Mouse (Mus musculus): Measurements from ENCODE around the gene Tm9sf1. TPM values are rescaled to one million over a fixed set of nuclear protein-coding genes. Genes with fewer than 3 reads are reported as not detected.

The Tm9sf1 gene
- total RNA-seq, 2 experiments from 2014 or later, result 15.8 to 17.6 TPM

DNA sequence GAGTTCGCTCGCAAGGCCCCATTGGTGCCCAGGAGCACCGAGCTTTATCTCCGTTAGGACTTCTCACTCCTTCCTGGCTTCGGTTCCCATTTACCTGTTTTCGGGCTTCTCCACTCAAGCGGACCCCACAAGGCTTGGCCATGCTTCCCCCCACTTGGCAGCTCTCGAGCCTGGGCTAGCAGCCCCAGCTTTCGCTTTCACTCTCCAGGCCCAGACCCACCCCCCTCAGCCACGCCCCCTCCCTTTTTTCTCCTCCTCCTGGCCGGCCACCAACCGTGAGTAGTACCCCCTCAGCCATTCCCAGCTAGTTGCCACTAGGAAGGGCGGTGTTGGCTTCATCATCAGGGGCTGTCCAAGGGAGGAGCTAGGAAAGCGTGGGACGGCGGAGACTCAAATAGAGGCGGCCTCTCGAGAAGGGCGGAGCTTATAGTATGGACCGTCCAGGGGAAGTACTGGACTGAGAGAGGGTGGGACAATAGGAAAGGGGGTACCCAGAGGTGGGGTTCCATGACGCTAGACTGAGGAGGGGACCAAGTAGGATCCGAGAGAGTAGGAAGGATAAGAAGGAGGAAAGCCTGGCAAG, 52.8 kb downstream of the Tm9sf1 start, which contains the start of gene Psme2:
TSS of gene Psme2 (minus strand) at position 366 of the 583 bp plus-strand sequence.
- peak; percentile 96 for DNase-seq

DNA sequence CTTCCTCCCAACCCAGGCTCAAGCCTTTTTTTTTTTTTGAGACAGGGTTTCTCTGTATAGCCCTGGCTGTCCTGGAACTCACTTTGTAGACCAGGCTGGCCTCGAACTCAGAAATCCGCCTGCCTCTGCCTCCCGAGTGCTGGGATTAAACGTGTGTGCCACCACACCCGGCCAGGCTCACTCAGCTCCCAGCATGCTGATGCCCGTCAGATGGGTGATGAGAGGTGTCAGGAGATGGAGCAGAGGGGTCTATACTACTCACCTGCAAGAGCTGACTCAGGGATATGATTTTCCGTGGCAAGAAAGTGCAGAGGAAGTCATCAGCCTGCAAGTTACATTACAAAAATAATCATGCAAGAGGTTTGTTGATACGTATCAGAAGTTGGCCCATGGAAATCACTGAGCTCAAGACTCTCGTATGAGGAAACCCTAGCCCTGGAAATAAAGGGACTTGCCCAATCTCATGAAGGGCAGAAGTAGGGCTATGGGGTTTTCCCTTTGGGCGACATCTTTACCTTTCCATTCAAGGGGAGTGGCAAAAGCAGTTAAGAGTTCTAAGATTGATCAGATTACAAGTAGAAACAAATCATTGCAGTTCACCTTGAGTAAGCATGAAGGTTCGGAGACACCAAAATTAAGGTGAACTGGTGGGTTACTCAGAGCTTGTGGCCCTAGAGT, 53.7 kb downstream of the Tm9sf1 start:
- no peak for DNase-seq

DNA sequence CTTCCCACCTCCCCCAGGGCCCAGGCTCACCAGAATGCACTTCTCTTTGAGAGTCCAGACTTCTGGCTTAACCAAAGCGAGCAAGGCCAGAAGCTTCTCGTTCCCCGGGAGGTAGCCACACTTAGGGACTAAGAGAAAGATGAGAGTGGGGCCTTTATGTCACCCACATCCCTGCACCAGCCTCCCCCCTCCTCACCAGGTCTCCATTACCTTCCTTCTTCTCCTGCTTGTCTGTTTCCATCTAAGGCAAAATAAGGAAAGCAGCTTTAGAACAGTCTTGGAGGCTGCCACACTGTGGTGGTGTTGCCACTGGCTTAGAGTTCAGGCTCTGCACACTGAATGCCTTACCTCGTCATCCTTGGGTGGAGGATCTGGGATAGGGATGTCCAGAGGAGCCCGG, 54.3 kb downstream of the Tm9sf1 start:
- no peak for DNase-seq

DNA sequence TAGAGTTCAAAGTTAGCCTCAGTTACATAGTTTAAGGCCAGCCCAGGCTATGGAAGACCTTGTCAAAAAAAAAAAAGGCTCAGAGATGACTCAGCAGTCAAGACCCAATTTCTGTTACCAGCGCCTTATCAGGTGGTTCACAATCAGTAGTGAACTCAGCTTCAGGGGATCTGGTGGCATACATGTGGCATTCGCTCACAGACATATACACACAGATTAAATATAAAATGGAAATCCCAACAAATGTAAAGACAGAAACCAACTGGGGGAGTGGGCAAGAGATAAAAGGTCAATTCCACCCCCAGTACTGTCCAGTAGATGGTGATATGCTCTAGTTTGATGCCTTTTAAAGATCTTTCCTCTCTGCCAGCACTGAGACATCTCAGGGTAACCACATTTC, 57.5 kb downstream of the Tm9sf1 start:
- DNase-seq, result no peak

Other genes with a start within 250 kb of the Tm9sf1 start
- 10 to 100 TPM; 42.1 to 47.7 TPM for gene Dhrs4, start 165.0 kb downstream of the Tm9sf1 start, total RNA-seq (2021)
- gene Carmil3, start 153.2 kb downstream of the Tm9sf1 start, total RNA-seq (2021), result under 1 TPM; 0.33 to 0.40 TPM
- not detected for gene Cpne6, start 133.4 kb downstream of the Tm9sf1 start, total RNA-seq (2021)
- gene Nrl, start 118.8 kb downstream of the Tm9sf1 start, total RNA-seq (2021), result not detected
- 1 to 10 TPM; 4.7 to 6.9 TPM for gene Pck2, start 103.5 kb downstream of the Tm9sf1 start, total RNA-seq (2021)
- gene Dcaf11, start 83.8 kb downstream of the Tm9sf1 start, total RNA-seq (2021), result 100 to 1,000 TPM in 1 of 2 experiments, 10 to 100 TPM in 1; 97.3 to 105 TPM
- not detected for gene A730061H03Rik, start 83.4 kb downstream of the Tm9sf1 start, total RNA-seq (2021)
- 100 to 1,000 TPM; 329 to 343 TPM for gene Fitm1, start 68.2 kb downstream of the Tm9sf1 start, total RNA-seq (2021)
- gene Psme1, start 65.7 kb downstream of the Tm9sf1 start, total RNA-seq (2021), result 10 to 100 TPM; 66.4 to 67.6 TPM
- gene Emc9, start 58.5 kb downstream of the Tm9sf1 start, total RNA-seq (2021), result 10 to 100 TPM; 33.4 to 34.1 TPM
- gene Psme2, start 52.7 kb downstream of the Tm9sf1 start, total RNA-seq (2021), result 10 to 100 TPM; 42.9 to 58.4 TPM
- 10 to 100 TPM; 11.1 to 20.7 TPM for gene Rnf31, start 52.1 kb downstream of the Tm9sf1 start, total RNA-seq (2021)
- gene Irf9, start 40.2 kb downstream of the Tm9sf1 start, total RNA-seq (2021), result 1 to 10 TPM; 4.1 to 5.4 TPM
- under 1 TPM in 1 of 2 experiments, not detected in 1; 0.54 TPM for gene Rec8, start 25.8 kb downstream of the Tm9sf1 start, total RNA-seq (2021)
- 10 to 100 TPM; 56.8 to 76.0 TPM for gene Ipo4, start 7.8 kb downstream of the Tm9sf1 start, total RNA-seq (2021)
- gene Gm49378, start 5.9 kb downstream of the Tm9sf1 start, total RNA-seq (2021), result 1 to 10 TPM in 1 of 2 experiments, under 1 TPM in 1; 0.72 to 1.2 TPM
- under 1 TPM in 1 of 2 experiments, not detected in 1; 0.24 TPM for gene Tssk4, start 6.4 kb upstream of the Tm9sf1 start, total RNA-seq (2021)
- 10 to 100 TPM; 15.0 to 17.3 TPM for gene Mdp1, start 16.7 kb upstream of the Tm9sf1 start, total RNA-seq (2021)
- 1 to 10 TPM; 2.4 to 3.3 TPM for gene Gmpr2, start 28.1 kb upstream of the Tm9sf1 start, total RNA-seq (2021)
- gene Nedd8, start 28.3 kb upstream of the Tm9sf1 start, total RNA-seq (2021), result 100 to 1,000 TPM; 180 to 191 TPM
- gene Tinf2, start 38.0 kb upstream of the Tm9sf1 start, total RNA-seq (2021), result 1 to 10 TPM; 7.5 to 8.2 TPM
- not detected for gene Tgm1, start 70.1 kb upstream of the Tm9sf1 start, total RNA-seq (2021)
- gene Rabggta, start 78.5 kb upstream of the Tm9sf1 start, total RNA-seq (2021), result 10 to 100 TPM; 10.3 TPM
- gene Dhrs1, start 101.9 kb upstream of the Tm9sf1 start, total RNA-seq (2021), result 10 to 100 TPM; 29.4 to 32.7 TPM
- 10 to 100 TPM; 11.3 to 12.0 TPM for gene Nop9, start 101.9 kb upstream of the Tm9sf1 start, total RNA-seq (2021)
- gene Cideb, start 114.7 kb upstream of the Tm9sf1 start, total RNA-seq (2021), result not detected
- gene Ltb4r2, start 117.6 kb upstream of the Tm9sf1 start, total RNA-seq (2021), result under 1 TPM in 1 of 2 experiments, not detected in 1; 0.10 TPM
- not detected for gene Ltb4r1, start 122.2 kb upstream of the Tm9sf1 start, total RNA-seq (2021)
- gene Adcy4, start 140.3 kb upstream of the Tm9sf1 start, total RNA-seq (2021), result 1 to 10 TPM; 6.4 to 6.5 TPM
- 1 to 10 TPM; 1.3 to 1.7 TPM for gene Ripk3, start 145.1 kb upstream of the Tm9sf1 start, total RNA-seq (2021)
- 1 to 10 TPM; 3.2 to 5.9 TPM for gene Nfatc4, start 179.3 kb upstream of the Tm9sf1 start, total RNA-seq (2021)
- 1 to 10 TPM; 2.6 to 4.1 TPM for gene Nynrin, start 210.2 kb upstream of the Tm9sf1 start, total RNA-seq (2021)
- not detected for gene Cbln3, start 240.6 kb upstream of the Tm9sf1 start, total RNA-seq (2021)
- 1 to 10 TPM; 7.0 to 9.1 TPM for gene Khnyn, start 241.1 kb upstream of the Tm9sf1 start, total RNA-seq (2021)